20 mouse cellular contexts compared by ENCODE assay signal in the genomic region with DNA sequence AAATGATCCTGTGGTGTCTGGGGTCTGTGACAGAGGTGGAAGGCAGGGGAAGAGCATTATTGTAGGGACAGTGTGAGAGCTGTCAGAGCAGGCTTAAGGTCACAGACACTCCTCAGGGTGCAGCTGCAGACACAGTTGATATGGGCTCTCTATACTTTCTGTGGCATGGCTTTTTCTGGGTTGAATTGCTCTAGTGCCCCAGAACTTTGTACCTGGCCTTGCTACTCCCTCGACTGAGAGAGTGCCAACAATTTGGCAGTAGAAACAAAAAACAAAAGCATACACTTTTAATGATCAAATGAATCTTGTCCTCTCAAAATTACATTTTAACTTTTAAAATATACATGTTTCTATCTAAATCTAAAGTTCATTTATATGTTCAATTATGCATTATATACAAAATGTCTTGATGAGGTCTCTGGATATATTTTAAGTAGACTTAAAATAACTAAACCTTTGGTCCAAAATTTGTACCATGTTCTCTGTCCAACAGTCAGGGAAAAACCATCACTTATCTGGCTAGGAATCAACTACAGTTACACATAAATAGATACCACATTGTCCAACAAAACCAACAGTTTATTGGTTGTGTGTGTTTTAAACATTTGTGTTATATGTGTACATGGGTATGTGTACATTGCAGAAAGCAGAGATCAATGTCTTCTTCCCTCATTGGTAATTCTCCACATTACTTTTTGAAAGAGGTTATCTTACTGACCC.
"Had no signal": no experiment of that assay in that cellular context is flagged by ENCODE, and none has a peak within 500 bp of the region (broad histone marks: within the 10 kb centered on the region; RNA-seq: fewer than 3 reads in every experiment).

No protein-coding gene starts in this region.

- H3K27me3 ChIP-seq: hindbrain, embryonic 15.5 days; limb, embryonic 12.5 days; limb, embryonic 15.5 days; liver, embryonic 13.5 days; neural tube, embryonic 12.5 days; neural tube, embryonic 15.5 days had no signal

- H3K9me3 ChIP-seq: hindbrain, embryonic 15.5 days; limb, embryonic 12.5 days; limb, embryonic 15.5 days; liver, embryonic 13.5 days; neural tube, embryonic 12.5 days; neural tube, embryonic 15.5 days had no signal

- H3K4me1 ChIP-seq: hindbrain, embryonic 15.5 days; limb, embryonic 12.5 days; limb, embryonic 15.5 days; liver, embryonic 13.5 days; neural tube, embryonic 12.5 days had no signal

- DNase-seq: left cerebral cortex, postnatal 4 days; liver, embryonic 13.5 days; lung, adult 2 months; lung, postnatal 14 days; lung, postnatal 4 days; midbrain, embryonic 14.5 days; right cerebral cortex, adult 18-20 months; right cerebral cortex, postnatal 14 days; right cerebral cortex, postnatal 4 days; thymus, adult 2 months; thymus, postnatal 14 days; thymus, postnatal 4 days had no signal

- ATAC-seq: intestine, postnatal 0 days had no signal

- H3K27ac ChIP-seq: hindbrain, embryonic 15.5 days; limb, embryonic 12.5 days; limb, embryonic 15.5 days; liver, embryonic 13.5 days; neural tube, embryonic 12.5 days; neural tube, embryonic 15.5 days; stomach, postnatal 0 days had no signal

- H3K36me3 ChIP-seq: hindbrain, embryonic 15.5 days; limb, embryonic 12.5 days; limb, embryonic 15.5 days; liver, embryonic 13.5 days; neural tube, embryonic 12.5 days; neural tube, embryonic 15.5 days had no signal

- H3K4me3 ChIP-seq: hindbrain, embryonic 15.5 days; limb, embryonic 12.5 days; limb, embryonic 15.5 days; liver, embryonic 13.5 days; neural tube, embryonic 12.5 days; neural tube, embryonic 15.5 days had no signal

- H3K4me2 ChIP-seq: hindbrain, embryonic 15.5 days; limb, embryonic 12.5 days; limb, embryonic 15.5 days; liver, embryonic 13.5 days; midbrain, embryonic 11.5 days; neural tube, embryonic 12.5 days; neural tube, embryonic 15.5 days had no signal

- H3K9ac ChIP-seq: hindbrain, embryonic 15.5 days; limb, embryonic 12.5 days; limb, embryonic 15.5 days; liver, embryonic 13.5 days; neural tube, embryonic 12.5 days; neural tube, embryonic 15.5 days had no signal
